8 mouse cellular contexts compared by ENCODE assay signal in genomic region chr4:148087091-148087906, GRCm38 (mm10). TPM values are rescaled to one million over a fixed set of nuclear protein-coding genes. Genes with fewer than 3 reads are reported as not detected.
DNase-seq lines count a peak whose midpoint lies in the region; ATAC-seq lines count a peak whose summit lies in the region.

No protein-coding gene starts in this region.

- peak overlapping the region; percentile 93 for H3K4me3 ChIP-seq in heart, embryonic 12.5 days
- peak overlapping the region; percentile 89 for H3K4me3 ChIP-seq in kidney, embryonic 16.5 days (ENCODE audit: low read length)
- peak overlapping the region; percentile 54 for H3K4me3 ChIP-seq in macrophage (ENCODE audit: inconsistent target)

- H3K27ac ChIP-seq in heart, embryonic 12.5 days (ENCODE audit: poor library complexity, severe bottlenecking), result peak overlapping the region; percentile 62
- peak overlapping the region; percentile 68; the same call in 1 of the 2 replicates for H3K27ac ChIP-seq in kidney, embryonic 16.5 days (ENCODE audit: low read length)
- no peak overlapping the region; the same call in 1 of the 2 replicates for H3K27ac ChIP-seq in macrophage

- H3K4me2 ChIP-seq in heart, embryonic 12.5 days, result peak overlapping the region; percentile 91
- H3K4me2 ChIP-seq in kidney, embryonic 16.5 days (replicated peaks; ENCODE audit: low read depth, low read length), result peak overlapping the region; percentile 83

- peaks cover 16% of the 10 kb centered on the region; the same call in 1 of the 2 replicates for H3K79me2 ChIP-seq in macrophage (ENCODE audit: inconsistent target)

- peak overlapping the region; percentile 87 for H3K9ac ChIP-seq in heart, embryonic 12.5 days
- H3K9ac ChIP-seq in kidney, embryonic 16.5 days (replicated peaks; ENCODE audit: low read length), result peak overlapping the region; percentile 89

- H3K27me3 ChIP-seq in heart, embryonic 12.5 days (replicated peaks), result no peaks in the 10 kb centered on the region
- H3K27me3 ChIP-seq in kidney, embryonic 16.5 days (ENCODE audit: insufficient read depth, low read length), result no peaks in the 10 kb centered on the region

- DNase-seq in gastrocnemius, adult 18-20 months (ENCODE audit: low spot score), result peak; percentile 62
- no peak for DNase-seq in gastrocnemius, postnatal 10 days
- DNase-seq in embryo, embryonic 9.5 days (ENCODE audit: extremely low spot score), result peak; percentile 38
- peak; percentile 43 for DNase-seq in urinary bladder, postnatal 25 days (ENCODE audit: low spot score)
- DNase-seq in right cerebral cortex, postnatal 4 days, result no peak

- H3K36me3 ChIP-seq in heart, embryonic 12.5 days, result no peaks in the 10 kb centered on the region
- H3K36me3 ChIP-seq in kidney, embryonic 16.5 days (ENCODE audit: insufficient read depth, low read length), result no peaks in the 10 kb centered on the region
- no peaks in the 10 kb centered on the region for H3K36me3 ChIP-seq in macrophage (ENCODE audit: inconsistent target)

- no peaks in the 10 kb centered on the region for H3K9me3 ChIP-seq in heart, embryonic 12.5 days (replicated peaks)
- no peaks in the 10 kb centered on the region for H3K9me3 ChIP-seq in kidney, embryonic 16.5 days (ENCODE audit: low read length)

- peak; percentile 46 for ATAC-seq in heart, embryonic 12.5 days (ENCODE audit: insufficient number of reproducible peaks, low FRiP score)
- ATAC-seq in kidney, embryonic 16.5 days (ENCODE audit: low FRiP score, low TSS enrichment), result peak; percentile 60

- H3K4me1 ChIP-seq in heart, embryonic 12.5 days (replicated peaks), result peaks cover 51% of the 10 kb centered on the region
- H3K4me1 ChIP-seq in kidney, embryonic 16.5 days (ENCODE audit: insufficient read depth, low read length), result peaks cover 38% of the 10 kb centered on the region

- WGBS in heart, embryonic 12.5 days, result 2% methylated on average over 28 of the region's 30 CpGs
- WGBS in kidney, embryonic 16.5 days, result 2% methylated on average over 30 of the region's 30 CpGs
- 4% methylated on average over 29 of the region's 30 CpGs for WGBS in macrophage (ENCODE audit: missing documents)

RNA-seq across cellular contexts. Expression of gene Agtrap, which starts 0.5 kb away (rescaled TPM):
- 10 to 100 TPM in 1 of 2 experiments, 1 to 10 TPM in 1; 9.3 to 12.8 TPM for total RNA-seq in gastrocnemius, adult 18-20 months (2021)
- 10 to 100 TPM; 14.9 to 15.5 TPM for total RNA-seq in gastrocnemius, postnatal 10 days (2021)
- polyA plus RNA-seq in heart, embryonic 12.5 days (2016; fragmentation: Nextera tagmentation; extraction: Ambion mirVana), result 18.9 and 19.8 TPM in 2 replicates
- polyA plus RNA-seq in kidney, embryonic 16.5 days (2015; fragmentation: Nextera tagmentation; extraction: Ambion mirVana), result 28.1 and 31.5 TPM in 2 replicates
- 10 to 100 TPM in 23 of 26 experiments, 1 to 10 TPM in 3; 8.8 to 44.7 (median 18.2) TPM for total RNA-seq in macrophage (2018; cell fraction: chromatin; rRNA removed)
- 10 to 100 TPM; 29.5 to 60.2 (median 39.2) TPM for total RNA-seq in macrophage (2018; cell fraction: cytosol; rRNA removed)
- 10 to 100 TPM; 19.2 to 45.2 (median 31.9) TPM for total RNA-seq in macrophage (2018; cell fraction: nucleus; rRNA removed)
- polyA plus RNA-seq in macrophage (2018), result 19.8 to 35.9 TPM (median 33.6 TPM) in 3 replicates

RNA-seq across cellular contexts. Expression of gene Mad2l2, which starts 42.9 kb away (rescaled TPM):
- total RNA-seq in gastrocnemius, adult 18-20 months (2021), result 10 to 100 TPM; 13.5 to 15.7 TPM
- total RNA-seq in gastrocnemius, postnatal 10 days (2021), result 10 to 100 TPM; 11.9 to 14.3 TPM
- 36.6 and 39.3 TPM in 2 replicates for polyA plus RNA-seq in heart, embryonic 12.5 days (2016; fragmentation: Nextera tagmentation; extraction: Ambion mirVana)
- 70.3 and 74.8 TPM in 2 replicates for polyA plus RNA-seq in kidney, embryonic 16.5 days (2015; fragmentation: Nextera tagmentation; extraction: Ambion mirVana)
- total RNA-seq in macrophage (2018; cell fraction: chromatin; rRNA removed), result 10 to 100 TPM in 5 of 26 experiments, 1 to 10 TPM in 19, not detected in 2; 1.1 to 15.2 (median 5.4) TPM
- total RNA-seq in macrophage (2018; cell fraction: cytosol; rRNA removed), result 10 to 100 TPM in 10 of 26 experiments, 1 to 10 TPM in 16; 6.5 to 13.0 (median 9.6) TPM
- total RNA-seq in macrophage (2018; cell fraction: nucleus; rRNA removed), result 10 to 100 TPM in 4 of 26 experiments, 1 to 10 TPM in 22; 1.9 to 18.9 (median 5.7) TPM
- polyA plus RNA-seq in macrophage (2018), result 7.8 to 13.8 TPM (median 12.4 TPM) in 3 replicates

RNA-seq across cellular contexts. Expression of gene Draxin, which starts 43.2 kb away (rescaled TPM):
- under 1 TPM in 1 of 2 experiments, not detected in 1; 0.09 TPM for total RNA-seq in gastrocnemius, adult 18-20 months (2021)
- under 1 TPM; 0.16 to 0.23 TPM for total RNA-seq in gastrocnemius, postnatal 10 days (2021)
- polyA plus RNA-seq in heart, embryonic 12.5 days (2016; fragmentation: Nextera tagmentation; extraction: Ambion mirVana), result 0.05 and 0.08 TPM in 2 replicates
- 0.28 and 0.29 TPM in 2 replicates for polyA plus RNA-seq in kidney, embryonic 16.5 days (2015; fragmentation: Nextera tagmentation; extraction: Ambion mirVana)
- not detected for total RNA-seq in macrophage (2018; cell fraction: chromatin; rRNA removed)
- under 1 TPM in 2 of 26 experiments, not detected in 24; 0.03 to 0.04 TPM for total RNA-seq in macrophage (2018; cell fraction: cytosol; rRNA removed)
- total RNA-seq in macrophage (2018; cell fraction: nucleus; rRNA removed), result not detected
- polyA plus RNA-seq in macrophage (2018), result not detected in 3 replicates

RNA-seq across cellular contexts. Expression of gene Mthfr, which starts 48.4 kb away (rescaled TPM):
- 1 to 10 TPM; 8.9 to 9.3 TPM for total RNA-seq in gastrocnemius, adult 18-20 months (2021)
- total RNA-seq in gastrocnemius, postnatal 10 days (2021), result 10 to 100 TPM; 20.0 to 23.4 TPM
- polyA plus RNA-seq in heart, embryonic 12.5 days (2016; fragmentation: Nextera tagmentation; extraction: Ambion mirVana), result 15.5 and 17.0 TPM in 2 replicates
- polyA plus RNA-seq in kidney, embryonic 16.5 days (2015; fragmentation: Nextera tagmentation; extraction: Ambion mirVana), result 26.5 and 28.1 TPM in 2 replicates
- total RNA-seq in macrophage (2018; cell fraction: chromatin; rRNA removed), result 1,000 to 10,000 TPM in 8 of 26 experiments, 100 to 1,000 TPM in 18; 115 to 1,272 (median 620) TPM
- 100 to 1,000 TPM in 12 of 26 experiments, 10 to 100 TPM in 14; 23.2 to 246 (median 81.8) TPM for total RNA-seq in macrophage (2018; cell fraction: cytosol; rRNA removed)
- 1,000 to 10,000 TPM in 2 of 26 experiments, 100 to 1,000 TPM in 24; 118 to 1,016 (median 437) TPM for total RNA-seq in macrophage (2018; cell fraction: nucleus; rRNA removed)
- polyA plus RNA-seq in macrophage (2018), result 23.2 to 110 TPM (median 45.0 TPM) in 3 replicates

RNA-seq across cellular contexts. Expression of gene Clcn6, which starts 48.7 kb away (rescaled TPM):
- 1 to 10 TPM; 4.8 to 4.9 TPM for total RNA-seq in gastrocnemius, adult 18-20 months (2021)
- 1 to 10 TPM; 7.1 to 8.5 TPM for total RNA-seq in gastrocnemius, postnatal 10 days (2021)
- polyA plus RNA-seq in heart, embryonic 12.5 days (2016; fragmentation: Nextera tagmentation; extraction: Ambion mirVana), result 7.8 and 9.3 TPM in 2 replicates
- polyA plus RNA-seq in kidney, embryonic 16.5 days (2015; fragmentation: Nextera tagmentation; extraction: Ambion mirVana), result 6.4 and 6.8 TPM in 2 replicates
- total RNA-seq in macrophage (2018; cell fraction: chromatin; rRNA removed), result 10 to 100 TPM; 27.8 to 95.4 (median 63.1) TPM
- total RNA-seq in macrophage (2018; cell fraction: cytosol; rRNA removed), result 10 to 100 TPM in 22 of 26 experiments, 1 to 10 TPM in 4; 8.4 to 18.4 (median 13.2) TPM
- 10 to 100 TPM; 33.8 to 86.0 (median 47.3) TPM for total RNA-seq in macrophage (2018; cell fraction: nucleus; rRNA removed)
- polyA plus RNA-seq in macrophage (2018), result 9.4 to 11.3 TPM (median 9.5 TPM) in 3 replicates

Comparison
In these comparisons a context has a peak if more than half of its experiments do, and no peak if none do; other contexts are left out.
1. DNase-seq: peak in gastrocnemius, adult 18-20 months (single experiment), embryo, embryonic 9.5 days (single experiment) and urinary bladder, postnatal 25 days (single experiment); none in gastrocnemius, postnatal 10 days (single experiment) and right cerebral cortex, postnatal 4 days (single experiment).
2. Peak in every context shown above with its lines, with median percentiles within 50 percentile points of each other: H3K4me3 ChIP-seq.